Mouse (Mus musculus) testis, adult 2 months (tissue): Measurements from ENCODE around the gene Rad51b. TPM values are rescaled to one million over a fixed set of nuclear protein-coding genes. Genes with fewer than 3 reads are reported as not detected.

ENCODE experiments used
- H3K27ac ChIP-seq: fragments of 200-500 bp; 2 replicates; pipeline ENCODE4 v1.5.1; 2012; ENCODE audit warnings: low read depth, low read length; ENCODE audit not compliant: control insufficient read depth, insufficient read depth
- H3K27me3 ChIP-seq: fragments of 200-500 bp; 2 replicates; pipeline ENCODE4 v1.6.1; 2012; ENCODE audit warnings: mild to moderate bottlenecking, low read length, moderate library complexity; ENCODE audit not compliant: control insufficient read depth, insufficient read depth
- H3K36me3 ChIP-seq: fragments of 200-500 bp; 2 replicates; pipeline ENCODE4 v1.6.1; 2012; ENCODE audit warnings: mild to moderate bottlenecking, low read length; ENCODE audit not compliant: control insufficient read depth, insufficient read depth
- H3K4me1 ChIP-seq: fragments of 200-500 bp; 2 replicates; pipeline ENCODE4 v1.6.1; 2012; ENCODE audit warnings: low read length; ENCODE audit not compliant: control insufficient read depth, insufficient read depth
- H3K4me3 ChIP-seq: fragments of 200-500 bp; 2 replicates; pipeline ENCODE4 v1.5.1; 2012; ENCODE audit warnings: low read depth, mild to moderate bottlenecking, low read length, moderate library complexity, mixed read lengths; ENCODE audit not compliant: control insufficient read depth
- CTCF ChIP-seq: fragments of 200-500 bp; IDR thresholded peaks from 2 replicates; pipeline ENCODE4 v1.5.1; 2012; ENCODE audit warnings: low read depth, mild to moderate bottlenecking, inconsistent platforms, low read length, moderate library complexity; ENCODE audit not compliant: control insufficient read depth, insufficient read depth, insufficient replicate concordance
- POLR2A ChIP-seq: fragments of 200-500 bp; IDR thresholded peaks from 2 replicates; pipeline ENCODE4 v1.6.1; 2012; ENCODE audit warnings: low read depth, mild to moderate bottlenecking, inconsistent platforms, low read length, moderate library complexity; ENCODE audit not compliant: control insufficient read depth
- polyA plus RNA-seq: library from polyadenylated mRNA; depleted of rRNA; stranded (reverse); fragments of >200 nt; gene quantifications from 2 replicates; pipeline ENCODE4 v1.2.3, GENCODE M21; 2012

Gene Rad51b
- polyA plus RNA-seq, 1 experiment: 2.7 TPM

GRCm38 (mm10) chr12:79330571-79330970 lies 33.5 kb downstream of the Rad51b start:
- Histone ChIP-seq H3K27ac (no peak overlapping the region), H3K36me3 (no peaks in the 10 kb centered on the region), H3K27me3 (no peaks in the 10 kb centered on the region), H3K4me3 (no peak overlapping the region), H3K4me1 (no peaks in the 10 kb centered on the region)
- no peak for TF ChIP-seq POLR2A
- TF ChIP-seq CTCF: no peak

- Histone ChIP-seq H3K27ac (no peak overlapping the region), H3K36me3 (no peaks in the 10 kb centered on the region), H3K4me3 (no peak overlapping the region), H3K4me1 (no peaks in the 10 kb centered on the region), H3K27me3 (no peaks in the 10 kb centered on the region)
- TF ChIP-seq POLR2A: no peak
- no peak for TF ChIP-seq CTCF
Measured at GRCm38 (mm10) chr12:79331722-79332121, 34.6 kb downstream of the Rad51b start.

- no peaks in the 10 kb centered on the region for H3K36me3 ChIP-seq
- H3K27ac ChIP-seq: no peak overlapping the region
- TF ChIP-seq POLR2A: no peak
- TF ChIP-seq CTCF: no peak
- no peak overlapping the region for H3K4me3 ChIP-seq
- no peaks in the 10 kb centered on the region for H3K4me1 ChIP-seq
- H3K27me3 ChIP-seq: no peaks in the 10 kb centered on the region
Measured at GRCm38 (mm10) chr12:79338791-79339190, 41.7 kb downstream of the Rad51b start.

GRCm38 (mm10) chr12:79340513-79340912 lies 43.4 kb downstream of the Rad51b start:
- no peaks in the 10 kb centered on the region for H3K4me1 ChIP-seq
- no peaks in the 10 kb centered on the region for H3K36me3 ChIP-seq
- no peaks in the 10 kb centered on the region for H3K27me3 ChIP-seq
- TF ChIP-seq POLR2A: no peak
- TF ChIP-seq CTCF: no peak
- no peak overlapping the region for H3K27ac ChIP-seq
- H3K4me3 ChIP-seq: no peak overlapping the region

- H3K36me3 ChIP-seq: no peaks in the 10 kb centered on the region
- TF ChIP-seq POLR2A: no peak
- no peak for TF ChIP-seq CTCF
- no peaks in the 10 kb centered on the region for H3K4me1 ChIP-seq
- no peaks in the 10 kb centered on the region for H3K27me3 ChIP-seq
- H3K4me3 ChIP-seq: no peak overlapping the region
- no peak overlapping the region for H3K27ac ChIP-seq
Measured at GRCm38 (mm10) chr12:79341291-79341845, 44.3 kb downstream of the Rad51b start.

GRCm38 (mm10) chr12:79346198-79346733 lies 49.2 kb downstream of the Rad51b start:
- Histone ChIP-seq H3K4me1 (no peaks in the 10 kb centered on the region), H3K27me3 (no peaks in the 10 kb centered on the region), H3K4me3 (no peak overlapping the region), H3K36me3 (no peaks in the 10 kb centered on the region), H3K27ac (no peak overlapping the region)
- TF ChIP-seq CTCF (no peak), POLR2A (no peak)

GRCm38 (mm10) chr12:79347643-79348042 lies 50.6 kb downstream of the Rad51b start:
- no peak overlapping the region for H3K4me3 ChIP-seq
- no peaks in the 10 kb centered on the region for H3K27me3 ChIP-seq
- no peaks in the 10 kb centered on the region for H3K36me3 ChIP-seq
- TF ChIP-seq CTCF (0 out of 2 replicates have a peak, but pooled peaks have one; percentile 5), POLR2A (no peak)
- H3K27ac ChIP-seq: no peak overlapping the region
- H3K4me1 ChIP-seq: no peaks in the 10 kb centered on the region

- TF ChIP-seq CTCF (no peak), POLR2A (no peak)
- Histone ChIP-seq H3K4me3 (no peak overlapping the region), H3K4me1 (no peaks in the 10 kb centered on the region), H3K27me3 (no peaks in the 10 kb centered on the region), H3K27ac (no peak overlapping the region), H3K36me3 (no peaks in the 10 kb centered on the region)
Measured at GRCm38 (mm10) chr12:79351461-79351860, 54.4 kb downstream of the Rad51b start.
